Mouse (Mus musculus) embryo, embryonic 10 days (tissue): ENCODE data around the gene Gm9958.

Experiments
- DNase-seq: peaks from one replicate; pipeline ENCODE4 v3.0.0-alpha.2; 2015; ENCODE audit warnings: low spot score

Gene Gm9958

DNA sequence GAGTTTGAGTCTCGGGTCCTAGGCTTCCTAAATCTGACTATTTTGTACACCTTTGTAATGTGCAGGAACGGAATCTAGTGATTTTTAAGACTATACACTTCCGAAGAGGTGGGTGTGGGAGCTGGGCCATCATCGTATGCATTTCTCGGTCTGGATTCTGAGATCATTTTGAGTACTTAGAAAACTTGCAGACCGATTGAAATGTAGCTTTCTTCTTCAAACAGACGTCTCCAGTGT, at the start of gene Gm9958:
TSS of gene Gm9958 (plus strand) at position 138 of the 237 bp plus-strand sequence.
- DNase-seq, result no peak

DNA sequence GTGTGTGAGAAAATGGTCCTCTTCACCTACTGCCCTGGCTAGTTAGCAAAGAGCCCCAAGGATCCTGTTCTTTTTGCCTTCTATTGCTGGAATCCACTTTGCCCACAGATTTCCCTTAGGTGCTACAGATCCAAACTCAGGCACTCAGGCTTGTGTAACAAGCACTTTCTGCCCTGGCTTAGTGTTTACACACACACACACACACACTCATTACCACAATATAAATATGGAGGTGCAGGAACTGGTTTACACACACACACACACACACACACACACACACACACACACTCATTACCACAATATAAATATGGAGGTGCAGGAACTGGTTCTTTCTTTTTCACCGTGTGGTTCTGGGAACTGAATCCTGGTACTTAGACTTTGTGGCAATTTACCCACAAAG, 35.9 kb upstream of the Gm9958 start:
- DNase-seq, result no peak

DNA sequence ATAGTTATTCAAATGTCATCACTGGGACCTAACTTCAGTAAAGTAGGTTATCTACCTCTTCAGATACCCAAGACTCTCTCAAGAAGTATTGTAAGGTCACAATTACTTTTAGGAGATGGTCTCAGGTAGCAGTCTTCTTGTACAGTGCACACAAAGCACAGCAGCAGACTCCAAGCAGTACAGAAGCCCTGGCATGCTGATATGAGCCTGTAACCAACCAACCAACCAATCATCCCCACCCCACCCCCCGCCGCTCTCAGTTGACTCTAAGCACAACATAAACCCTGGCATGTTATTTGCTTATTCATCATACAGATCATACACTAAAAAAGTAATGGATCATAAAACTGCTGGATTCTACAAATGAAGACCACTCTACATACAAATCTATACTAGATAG, 34.5 kb upstream of the Gm9958 start:
- no peak for DNase-seq

DNA sequence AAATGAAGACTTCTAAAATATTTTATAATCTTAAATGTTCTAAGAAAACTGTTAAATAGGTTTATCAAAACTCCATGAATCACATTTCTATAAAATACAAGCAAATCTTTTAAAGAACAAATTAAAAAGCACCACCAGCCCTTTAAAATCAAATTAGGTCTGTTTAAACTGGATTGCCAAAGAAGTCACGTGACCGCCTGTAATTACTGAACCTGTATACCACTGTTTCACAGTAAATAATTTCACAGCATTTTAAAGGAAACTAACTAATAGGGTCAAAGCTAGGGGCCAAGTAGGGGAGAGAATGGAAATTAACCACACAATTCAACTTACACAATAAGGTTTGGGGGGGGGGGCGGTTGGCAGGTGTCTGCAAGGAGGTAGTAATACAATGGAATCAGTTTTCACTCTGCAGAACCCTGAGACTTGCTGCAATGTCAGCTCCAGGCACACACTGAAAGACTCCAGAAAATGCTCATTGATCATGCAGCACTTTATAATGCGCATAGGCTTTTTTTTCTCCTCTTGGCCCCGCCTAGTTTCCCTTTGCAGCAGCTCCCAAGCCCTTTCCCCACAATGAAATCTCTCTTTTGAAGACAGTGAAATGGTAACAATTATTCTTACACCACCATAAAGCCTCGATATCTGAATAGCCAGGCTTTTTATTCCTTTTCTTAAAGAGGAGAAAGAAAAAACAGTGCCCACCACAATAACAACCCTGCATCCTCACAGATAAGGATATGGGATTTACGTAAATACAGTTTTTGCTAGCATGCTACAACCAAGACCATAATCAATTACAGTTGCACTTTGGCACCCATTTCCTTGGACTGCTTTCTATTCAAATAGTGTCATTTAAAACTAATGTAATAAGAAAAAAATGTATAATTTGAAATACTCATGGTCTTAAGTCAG, 28.6 kb upstream of the Gm9958 start:
- DNase-seq, result peak; percentile 12

DNA sequence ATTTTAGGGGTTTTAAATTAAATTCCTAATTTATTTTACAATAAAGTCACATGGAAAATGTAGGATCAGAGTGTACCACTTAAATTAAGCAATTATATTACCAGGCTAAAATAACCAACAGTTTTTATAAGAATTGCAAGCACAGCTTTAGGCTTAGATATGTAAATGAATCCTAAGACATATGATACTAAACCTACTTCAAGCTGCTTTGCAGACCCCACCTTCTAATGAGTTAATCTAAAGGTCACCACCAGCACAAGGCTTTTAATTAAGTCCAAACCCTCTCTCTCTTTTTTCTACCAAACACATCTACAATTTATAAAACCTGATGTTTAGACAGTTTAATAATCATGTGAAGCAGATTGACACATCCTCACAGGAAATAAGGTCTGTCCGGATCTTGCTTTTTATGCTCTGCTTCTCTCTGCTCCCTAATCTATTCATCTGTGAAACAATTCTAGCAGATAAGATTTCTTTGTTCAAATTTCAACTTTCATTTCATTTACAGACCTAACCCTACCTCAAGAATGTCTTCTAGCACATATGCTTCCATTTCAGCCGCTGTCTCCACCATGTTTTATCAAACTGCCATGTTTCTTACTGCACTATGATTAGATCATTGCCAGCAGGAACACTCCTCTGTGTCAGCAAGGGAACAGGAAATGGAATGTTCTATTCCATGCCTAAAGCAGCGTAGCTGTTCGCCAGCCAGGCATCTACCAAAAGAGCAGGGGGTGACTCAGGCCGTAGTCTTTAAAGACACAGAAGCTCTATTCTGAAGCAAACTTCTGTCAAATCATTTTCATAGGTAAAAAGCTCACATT, 27.7 kb upstream of the Gm9958 start:
- peak; percentile 70 for DNase-seq

DNA sequence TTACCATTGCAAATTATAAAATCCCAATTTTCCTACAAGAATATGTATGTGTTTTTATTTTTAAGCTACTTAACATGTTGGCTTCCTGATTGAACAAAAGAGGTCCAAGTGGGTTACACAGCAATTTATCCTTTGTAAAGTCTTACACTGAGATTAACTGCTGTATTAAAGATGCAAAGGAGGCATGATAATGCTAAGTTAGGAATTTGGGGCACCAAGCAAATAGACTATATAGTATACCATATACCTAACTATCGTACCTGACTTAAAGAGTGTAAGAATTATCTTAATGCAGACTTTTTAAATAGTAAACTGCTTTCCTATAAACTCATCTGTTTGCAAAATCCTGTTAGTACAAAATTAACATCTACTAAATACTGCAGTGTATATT, 27.1 kb upstream of the Gm9958 start:
- DNase-seq, result no peak

DNA sequence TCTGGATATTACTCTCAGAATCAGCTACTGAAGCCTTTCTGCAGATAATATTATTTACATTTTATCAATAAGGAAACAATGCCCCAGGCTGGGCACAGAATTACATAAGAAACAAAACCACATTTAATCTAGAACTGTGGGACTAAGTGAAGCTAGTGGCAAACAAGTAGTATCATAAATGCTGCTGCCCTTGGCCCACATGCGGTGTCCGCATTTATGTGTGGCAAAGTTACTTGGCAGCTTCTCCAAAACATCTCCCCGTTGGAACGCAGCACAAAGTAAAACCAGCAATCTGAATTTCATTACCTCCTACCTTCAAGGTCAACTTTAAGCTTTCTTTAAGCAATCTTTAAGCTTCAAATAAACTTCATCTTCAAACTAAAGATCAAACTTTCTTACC, 26.2 kb upstream of the Gm9958 start:
- DNase-seq, result no peak

DNA sequence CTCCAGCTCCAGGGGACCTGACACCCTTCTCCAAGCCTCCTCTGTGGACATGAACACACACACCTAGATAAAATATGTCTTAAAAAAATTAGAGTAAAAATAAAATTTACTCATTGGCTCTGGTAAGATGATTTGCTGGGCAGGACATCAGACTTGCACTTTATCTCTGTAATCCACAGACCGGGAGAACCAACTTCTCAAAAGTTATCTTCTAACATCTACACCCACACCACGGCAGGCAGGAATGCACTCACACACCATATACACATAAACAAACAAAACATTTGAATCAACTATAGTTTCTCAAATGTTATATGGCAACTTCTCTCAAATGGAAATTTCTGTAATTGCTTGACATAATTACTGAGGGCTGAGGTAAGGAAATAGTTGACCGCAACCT, 20.1 kb upstream of the Gm9958 start:
- DNase-seq, result no peak

DNA sequence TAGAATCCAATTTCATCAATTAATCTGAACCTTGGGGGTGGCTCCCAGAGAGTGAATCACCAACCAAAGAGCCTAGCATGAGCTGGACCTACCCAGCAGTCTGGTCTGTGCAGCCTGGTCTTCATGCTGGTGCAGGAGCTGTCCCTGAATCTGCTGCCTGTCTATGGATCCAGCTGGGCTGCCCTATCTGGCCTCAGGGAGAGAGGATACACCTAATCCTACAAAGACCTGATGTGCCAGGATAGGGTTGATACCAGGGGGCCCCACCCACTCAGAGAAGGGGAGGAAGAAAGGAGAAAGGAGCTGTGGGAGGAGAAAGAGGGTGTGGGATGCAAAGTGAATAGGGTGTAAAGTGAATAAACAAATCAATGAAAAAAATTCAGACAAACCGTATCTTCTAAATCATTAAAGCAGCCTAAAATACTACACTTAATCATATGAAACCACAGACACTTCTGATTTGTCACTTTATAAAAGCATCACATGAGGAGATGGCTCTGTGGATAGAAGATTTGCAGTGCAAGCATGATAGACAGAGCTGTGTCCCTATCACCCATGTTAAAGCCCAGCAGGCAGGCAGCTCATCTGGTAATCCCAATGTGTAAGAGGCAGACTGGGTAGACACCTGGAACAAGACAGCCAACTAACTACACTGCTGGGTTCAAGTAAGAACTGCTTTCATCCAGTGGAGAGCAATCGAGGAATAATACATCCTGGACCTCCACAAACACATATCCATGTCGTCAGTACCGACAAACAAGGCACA, 13.3 kb upstream of the Gm9958 start:
- DNase-seq, result no peak

DNA sequence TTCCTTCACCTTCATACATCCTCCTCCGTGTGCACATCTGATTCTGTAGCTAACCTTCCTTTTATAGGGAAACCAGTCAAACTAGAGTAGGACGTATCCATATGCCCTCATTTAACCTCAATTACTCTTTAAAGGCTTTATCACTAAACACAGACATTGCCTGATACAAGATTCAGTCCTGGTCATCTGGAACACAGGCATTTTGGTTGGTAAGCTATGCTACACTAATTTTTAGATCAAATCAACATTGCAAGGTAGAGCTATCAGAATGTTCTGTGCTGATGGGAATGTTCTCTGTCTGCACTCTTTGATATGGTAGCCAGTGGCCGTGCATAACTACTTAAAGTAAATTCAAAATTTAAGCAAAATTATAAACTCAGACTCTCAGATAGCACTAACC, 11.2 kb upstream of the Gm9958 start:
- DNase-seq, result no peak

DNA sequence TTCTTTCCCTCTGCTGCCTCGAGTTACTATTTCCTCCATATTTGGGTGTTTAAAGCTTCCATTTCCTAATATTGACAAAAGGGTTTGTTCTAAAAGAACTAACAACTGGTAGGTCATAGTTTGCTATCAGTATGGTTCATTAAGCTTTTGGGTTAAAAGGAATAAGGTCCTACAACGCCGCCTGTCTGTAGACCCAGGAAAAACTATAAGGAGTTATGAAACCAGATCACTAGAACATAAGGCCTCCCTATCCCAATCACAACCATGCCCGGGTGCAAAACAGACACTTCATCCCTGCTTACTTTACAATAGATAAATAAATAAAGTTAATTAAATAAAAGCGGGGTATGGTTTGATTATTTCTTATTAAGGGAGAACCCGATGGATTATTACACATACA, 2.5 kb upstream of the Gm9958 start:
- peak; percentile 61 for DNase-seq

DNA sequence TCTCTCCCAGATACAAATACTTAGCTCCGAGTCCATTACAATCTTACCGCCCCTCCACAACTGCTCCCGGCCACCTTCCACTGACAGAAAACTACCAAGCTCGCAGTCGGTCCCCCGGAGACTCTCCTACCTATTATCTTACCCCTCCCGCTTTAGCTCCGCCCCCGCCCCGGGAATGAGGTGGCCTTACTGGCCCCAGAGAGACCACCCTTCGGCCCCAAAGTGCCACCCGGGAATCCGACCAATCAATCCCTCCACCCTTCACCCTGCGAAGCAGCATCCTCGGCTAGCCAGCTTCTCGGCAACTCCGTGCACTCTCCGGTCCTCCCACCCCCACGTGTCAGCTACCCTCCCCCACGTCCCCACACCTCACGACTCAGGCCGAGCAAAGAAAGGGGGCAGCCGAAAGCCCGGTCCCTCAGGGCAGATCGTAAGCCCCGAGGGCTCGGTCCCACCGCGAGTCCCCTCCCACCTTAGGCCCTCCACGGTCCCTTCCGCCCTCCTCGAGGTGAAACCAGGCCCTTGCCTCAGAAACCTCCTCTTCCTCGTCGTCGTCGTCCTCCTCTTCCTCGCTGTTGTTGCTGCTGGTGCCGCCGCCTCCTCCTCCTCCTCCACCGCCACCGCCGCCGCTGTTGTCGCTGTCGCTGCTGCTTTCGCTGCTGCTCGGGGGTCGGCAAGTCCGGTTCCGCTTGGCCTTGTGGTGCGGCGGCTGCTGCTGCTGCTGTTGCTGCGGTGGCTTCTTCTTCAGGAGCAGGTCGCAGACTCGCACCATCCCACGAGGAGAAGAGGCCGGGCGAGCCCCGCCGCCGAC, 1.7 kb upstream of the Gm9958 start:
- peak; percentile 57 for DNase-seq

DNA sequence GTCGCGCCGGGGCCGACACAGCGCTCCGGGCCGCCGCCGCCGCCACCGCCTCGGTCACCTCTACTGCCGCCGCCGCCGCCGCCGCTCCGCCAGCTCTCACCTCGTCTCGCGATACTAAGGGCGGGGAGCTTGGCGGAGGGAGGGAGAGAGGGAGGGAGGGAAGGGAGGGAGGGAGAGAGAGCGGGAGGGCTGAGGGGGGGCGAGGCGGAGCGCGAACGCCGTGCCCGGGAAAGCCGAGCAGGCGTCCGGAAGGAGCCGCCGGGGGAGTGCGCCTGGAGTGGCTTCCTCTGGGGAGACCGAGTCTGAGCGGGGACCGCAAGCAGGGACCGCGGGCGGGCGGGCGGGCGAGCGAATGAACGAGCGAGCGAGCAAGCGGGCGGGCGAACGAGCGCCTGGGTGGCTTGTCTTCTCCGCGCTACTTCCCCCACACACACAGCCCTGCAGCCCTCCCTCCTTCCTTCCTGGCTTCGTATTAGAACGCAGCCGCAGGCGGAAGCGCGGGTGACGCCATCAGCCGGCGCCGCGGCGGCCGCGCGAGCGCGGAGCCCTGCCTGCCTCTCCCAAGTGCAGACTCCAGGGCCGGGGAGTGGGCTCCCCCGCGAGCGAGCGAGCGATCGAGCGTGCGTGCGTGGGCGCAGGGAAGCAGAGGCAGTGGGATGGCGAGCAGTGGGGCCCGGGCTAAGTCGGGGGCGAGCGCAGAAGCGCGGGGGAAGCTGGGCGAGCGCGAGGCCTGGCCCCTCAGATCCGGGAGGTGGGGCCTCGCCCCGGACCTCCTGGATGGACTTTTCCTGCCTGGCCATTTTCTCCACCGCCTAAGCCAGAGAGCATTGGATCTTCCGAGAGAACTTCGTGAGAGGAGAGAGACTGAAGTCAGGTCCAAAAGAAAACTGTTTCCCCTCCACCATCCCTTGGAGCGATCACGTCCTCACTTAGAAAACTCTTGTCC, 610 bp upstream of the Gm9958 start, which contains the start of gene Ankrd17:
TSS of gene Ankrd17 (minus strand) at position 457 of the 946 bp plus-strand sequence.
- peak; percentile 92 for DNase-seq

DNA sequence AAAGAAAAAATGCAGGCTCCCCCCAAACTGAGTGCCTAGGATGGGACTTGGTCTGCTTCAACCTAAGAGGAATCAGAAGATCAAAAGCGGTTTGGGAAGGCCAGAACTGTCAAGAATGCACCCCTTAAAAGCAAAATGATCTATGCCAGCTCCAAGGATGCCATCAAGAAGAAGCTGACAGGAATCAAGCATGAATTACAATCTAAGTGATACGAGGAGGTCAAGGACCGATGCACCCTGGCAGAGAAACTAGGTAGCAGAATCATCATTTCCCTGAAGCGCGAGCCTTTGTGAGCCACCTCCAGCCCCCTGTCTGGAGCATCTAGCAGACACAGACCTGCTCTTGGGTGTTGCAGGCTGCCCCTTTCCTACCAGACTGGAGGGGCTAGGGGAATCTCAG, 3.4 kb downstream of the Gm9958 start:
- no peak for DNase-seq

DNA sequence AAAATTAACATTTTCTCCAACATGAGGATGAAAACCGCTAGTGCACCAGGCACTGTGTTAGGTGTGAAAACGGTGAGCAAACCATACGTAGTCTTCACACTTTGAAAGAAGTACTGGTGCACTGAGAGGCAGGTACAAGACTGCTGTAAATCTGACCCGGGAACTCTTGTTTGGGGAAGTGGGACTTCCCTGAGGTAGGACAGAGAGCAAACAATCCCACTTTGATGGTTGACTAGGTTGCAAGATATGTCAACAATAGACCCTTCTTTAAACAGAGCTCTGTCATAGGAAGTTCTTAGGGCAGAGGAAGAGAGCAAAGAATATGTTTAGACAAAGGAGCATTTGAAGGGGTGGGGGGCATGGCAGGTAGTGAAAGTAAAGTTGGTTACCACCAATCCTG, 6.7 kb downstream of the Gm9958 start:
- no peak for DNase-seq

DNA sequence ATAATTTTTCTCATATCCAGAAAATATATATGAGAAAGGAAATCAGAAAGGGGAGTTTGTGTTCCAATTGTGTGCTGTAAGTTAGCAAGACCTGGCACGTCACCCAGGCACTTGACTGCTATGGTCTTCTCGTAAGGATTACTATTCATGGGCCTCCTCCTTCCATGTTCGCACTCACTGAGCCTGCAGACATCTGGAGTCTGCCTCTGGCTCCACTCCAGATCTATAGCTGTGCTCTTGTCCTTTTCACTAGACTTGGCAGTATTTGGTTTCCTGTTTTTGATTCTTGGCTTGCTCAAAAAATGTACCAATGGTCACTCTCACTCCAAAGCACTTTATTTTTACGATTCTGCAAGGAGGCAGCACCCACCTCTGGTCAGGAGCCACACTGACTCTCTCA, 14.5 kb downstream of the Gm9958 start:
- no peak for DNase-seq

DNA sequence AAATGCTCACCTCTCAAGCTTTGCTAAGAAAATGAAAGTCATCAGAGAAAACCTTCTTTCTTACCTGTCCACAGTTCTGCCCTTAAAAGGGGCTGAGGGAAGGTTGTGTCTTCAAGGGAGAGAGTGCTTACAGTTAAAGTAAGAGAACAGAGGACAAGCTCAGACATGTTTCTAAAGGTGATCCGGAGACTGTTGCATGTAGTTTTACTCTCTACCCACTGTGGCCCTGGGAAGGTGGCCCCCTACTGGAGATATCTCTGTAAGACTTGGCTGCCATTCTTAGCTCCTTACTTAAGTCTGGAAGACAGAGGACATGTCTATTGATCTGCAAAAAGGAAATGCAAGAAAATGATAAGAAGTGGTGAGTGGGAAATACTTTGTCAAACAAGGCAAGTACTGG, 16.1 kb downstream of the Gm9958 start:
- DNase-seq, result peak; percentile 12

DNA sequence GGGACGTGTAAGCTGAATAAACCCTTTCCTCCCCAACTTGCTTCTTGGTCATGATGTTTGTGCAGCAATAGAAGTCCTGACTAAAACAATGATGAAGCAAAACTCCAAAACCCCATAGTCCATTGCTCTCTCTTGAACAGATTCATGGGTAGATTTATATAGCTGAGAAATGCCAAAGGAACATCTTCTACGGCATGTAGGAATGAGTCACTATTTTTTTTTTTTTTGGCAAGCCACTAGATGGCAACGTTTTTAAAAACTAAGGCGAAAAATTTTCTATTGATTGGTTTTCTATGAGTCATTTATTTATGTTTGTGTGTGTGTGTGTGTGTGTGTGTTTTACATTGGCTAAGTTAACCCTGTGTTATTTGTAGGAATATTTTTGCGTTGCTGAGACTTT, 26.8 kb downstream of the Gm9958 start:
- no peak for DNase-seq

DNA sequence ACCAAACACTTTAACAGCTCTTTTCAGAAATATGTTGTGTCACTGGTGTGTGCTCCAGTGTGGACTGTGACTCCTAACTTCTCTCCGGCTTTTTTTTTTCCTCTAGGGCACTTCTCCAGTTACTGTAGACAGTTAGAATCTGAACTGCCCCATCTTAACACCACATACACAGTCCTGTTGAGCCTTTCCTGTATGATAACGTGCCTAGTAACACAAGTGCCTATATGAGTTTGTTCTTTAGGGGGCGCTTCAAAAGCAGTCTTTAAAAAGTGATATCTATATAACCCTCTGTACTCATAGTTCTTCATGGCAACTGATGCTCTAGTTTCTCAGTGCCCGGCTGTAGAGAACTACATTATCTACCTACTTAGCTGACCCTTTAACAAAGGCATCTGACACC, 27.3 kb downstream of the Gm9958 start:
- DNase-seq, result no peak

DNA sequence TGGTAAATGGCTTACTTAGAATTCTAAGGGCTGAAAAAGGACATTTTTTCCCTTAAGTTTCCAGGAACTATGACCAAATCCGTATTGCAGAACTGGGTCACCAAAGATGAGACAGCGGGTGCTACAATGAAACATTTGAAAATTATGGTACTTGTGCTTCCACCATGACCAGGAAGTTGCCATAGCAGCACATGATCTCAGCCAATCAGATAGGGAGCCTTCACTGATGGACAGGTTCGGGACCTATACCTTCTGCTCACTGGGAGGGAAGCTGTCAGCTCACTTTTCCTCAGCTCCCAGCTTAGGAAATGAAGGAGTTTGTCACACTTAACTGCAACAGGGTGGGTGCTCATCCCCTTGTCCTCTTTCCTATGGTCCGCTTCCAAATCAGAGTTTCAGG, 29.8 kb downstream of the Gm9958 start:
- DNase-seq, result no peak

DNA sequence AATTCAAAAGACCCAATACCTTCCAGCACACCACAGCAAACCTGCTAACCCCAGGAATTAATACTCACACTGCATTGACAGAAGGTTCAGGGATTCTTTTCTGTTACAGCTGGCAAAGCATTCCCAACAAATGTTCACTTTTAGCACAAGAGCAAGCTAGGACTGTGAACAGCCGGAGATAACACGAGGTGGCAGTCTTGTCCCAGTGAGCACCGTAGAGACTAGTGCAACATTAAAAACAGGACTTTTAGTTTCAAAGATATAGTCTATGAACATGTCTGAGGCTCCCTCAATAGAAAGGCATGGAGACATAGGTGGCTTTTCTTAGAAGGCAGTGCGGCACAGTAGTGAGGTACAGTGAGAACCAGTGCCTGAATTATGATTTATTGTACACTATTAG, 38.2 kb downstream of the Gm9958 start:
- DNase-seq, result no peak
